Mouse (Mus musculus) liver, postnatal 0 days (tissue): ENCODE results near the gene Trim31. TPM values are rescaled to one million over a fixed set of nuclear protein-coding genes. Genes with fewer than 3 reads are reported as not detected.
A peak's percentile ranks its signal among the peaks of the same experiment; 100 is the strongest.

Source experiments
- ATAC-seq: fragments of 200-750 bp; cut with Nextera tagmentation; 2 replicates; pipeline ENCODE4 v1.8.0; 2017; ENCODE audit warnings: mild to moderate bottlenecking, moderate library complexity
- DNase-seq: peaks from one replicate; pipeline ENCODE4 v3.0.0-alpha.2; 2016
- H3K27ac ChIP-seq: fragments of 300-500 bp; sonication (generic); 2 replicates; pipeline ENCODE4 v1.5.1; 2014; ENCODE audit warnings: antibody characterized with exemption, moderate library complexity, mild to moderate bottlenecking, low read depth
- H3K27me3 ChIP-seq: fragments of 300-500 bp; sonication (generic); 2 replicates; pipeline ENCODE4 v1.6.1; 2014; ENCODE audit warnings: low read length, control low read depth, mixed read lengths; ENCODE audit not compliant: insufficient read depth
- H3K36me3 ChIP-seq: fragments of 300-500 bp; sonication (generic); replicated peaks from 2 replicates; pipeline ENCODE4 v1.6.1; 2014; ENCODE audit warnings: mild to moderate bottlenecking, control low read depth, low read length, moderate library complexity, mixed read lengths; ENCODE audit not compliant: insufficient read depth
- H3K4me1 ChIP-seq: fragments of 300-500 bp; sonication (generic); 2 replicates; pipeline ENCODE4 v1.6.1; 2014; ENCODE audit warnings: antibody characterized with exemption, mild to moderate bottlenecking, control low read depth; ENCODE audit not compliant: insufficient read depth
- H3K4me2 ChIP-seq: fragments of 300-500 bp; sonication (generic); 2 replicates; pipeline ENCODE4 v1.6.1; 2014; ENCODE audit warnings: low read depth, mild to moderate bottlenecking, low read length, moderate library complexity, mixed read lengths
- H3K4me3 ChIP-seq: fragments of 300-500 bp; sonication (generic); 2 replicates; pipeline ENCODE4 v1.5.1; 2014; ENCODE audit warnings: low read depth, low read length
- H3K9ac ChIP-seq: fragments of 300-500 bp; sonication (generic); replicated peaks from 2 replicates; pipeline ENCODE4 v1.6.1; 2014; ENCODE audit warnings: mild to moderate bottlenecking, moderate library complexity
- H3K9me3 ChIP-seq: fragments of 300-500 bp; sonication (generic); 2 replicates; pipeline ENCODE4 v1.6.1; 2016; ENCODE audit warnings: mild to moderate bottlenecking, control low read depth, low read length, mixed read lengths
- CTCF ChIP-seq: sonication (generic); IDR thresholded peaks from 2 replicates; pipeline ENCODE4 v1.5.1; 2016; ENCODE audit warnings: antibody characterized with exemption, low read depth
- EP300 ChIP-seq: IDR thresholded peaks from 2 replicates; pipeline ENCODE4 v1.6.1; 2016; ENCODE audit warnings: antibody characterized with exemption, low read depth, mild to moderate bottlenecking
- WGBS: fragments of 180-500 bp; shearing (Covaris S2); extraction: QIAGEN DNeasy Blood & Tissue Kit; methylation state at CpG from one replicate; pipeline ENCODE4 v1.1.7; 2014; ENCODE audit not compliant: insufficient replicate concordance; 5-methylcytosine and 5-hydroxymethylcytosine counted together
- polyA plus RNA-seq: library from polyadenylated mRNA; unstranded; fragments of >200 nt; fragmentation: Nextera tagmentation; extraction: Ambion mirVana; gene quantifications from 2 replicates; pipeline ENCODE4 v1.2.1, GENCODE M21; 2015

Gene Trim31
- not detected in 2 replicates for polyA plus RNA-seq

DNA sequence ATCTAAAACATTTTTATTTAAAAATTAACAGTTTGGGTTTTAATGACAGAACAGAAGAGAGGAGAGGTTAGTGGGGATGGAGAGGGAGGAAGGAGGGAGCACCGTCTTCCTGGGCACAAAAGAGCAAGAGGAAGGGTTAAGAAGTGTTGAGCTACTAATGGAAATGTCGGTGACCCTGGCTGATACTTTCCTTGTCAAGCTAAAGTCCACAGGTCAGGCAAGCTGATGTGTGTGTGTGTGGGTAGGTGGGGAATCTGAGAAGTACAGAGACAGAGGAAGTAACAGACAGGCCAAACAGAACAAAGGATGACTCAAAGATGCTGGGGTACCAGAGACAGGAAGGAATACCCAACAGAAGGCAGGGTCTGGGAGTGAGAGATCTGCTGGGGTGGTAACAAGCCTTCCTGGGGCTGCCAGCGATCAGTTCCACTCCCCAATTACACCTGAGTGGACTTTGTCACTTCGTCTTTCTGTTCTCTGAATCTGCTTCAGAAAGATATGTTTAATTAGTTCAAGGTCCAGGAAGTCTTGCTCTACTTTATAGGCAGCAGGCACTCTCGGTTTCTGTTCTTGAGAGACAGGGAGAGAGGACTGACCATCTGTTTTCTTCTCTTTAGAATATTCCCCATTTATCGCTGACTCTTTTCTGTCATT lies at the start of gene Trim31:
TSS of gene Trim31 (plus strand) at position 567 of the 654 bp plus-strand sequence.
- Histone ChIP-seq H3K4me2 (no peak within 1 kb of the TSS), H3K27ac (no peak within 1 kb of the TSS), H3K4me3 (no peak within 1 kb of the TSS), H3K4me1 (no peaks in the 10 kb centered on the region), H3K9ac (no peak within 1 kb of the TSS), H3K36me3 (no peaks in the 10 kb centered on the region), H3K27me3 (no peaks in the 10 kb centered on the region), H3K9me3 (no peaks in the 10 kb centered on the region)
- WGBS, result 57% methylated on average over 6 of the region's 6 CpGs
- no peak for DNase-seq
- no peak for ATAC-seq
- TF ChIP-seq CTCF (no peak), EP300 (no peak)

GRCm38 (mm10) chr17:36848911-36849310 lies 49.0 kb upstream of the Trim31 start:
- Histone ChIP-seq H3K4me1 (peaks cover 20% of the 10 kb centered on the region), H3K4me3 (no peak overlapping the region), H3K4me2 (no peak overlapping the region), H3K9ac (no peak overlapping the region), H3K9me3 (no peaks in the 10 kb centered on the region), H3K27me3 (no peaks in the 10 kb centered on the region), H3K27ac (no peak overlapping the region), H3K36me3 (peaks cover 17% of the 10 kb centered on the region)
- TF ChIP-seq CTCF (no peak), EP300 (no peak)
- ATAC-seq, result no peak
- DNase-seq, result no peak
- WGBS, result 71% methylated on average over 5 of the region's 5 CpGs

DNA sequence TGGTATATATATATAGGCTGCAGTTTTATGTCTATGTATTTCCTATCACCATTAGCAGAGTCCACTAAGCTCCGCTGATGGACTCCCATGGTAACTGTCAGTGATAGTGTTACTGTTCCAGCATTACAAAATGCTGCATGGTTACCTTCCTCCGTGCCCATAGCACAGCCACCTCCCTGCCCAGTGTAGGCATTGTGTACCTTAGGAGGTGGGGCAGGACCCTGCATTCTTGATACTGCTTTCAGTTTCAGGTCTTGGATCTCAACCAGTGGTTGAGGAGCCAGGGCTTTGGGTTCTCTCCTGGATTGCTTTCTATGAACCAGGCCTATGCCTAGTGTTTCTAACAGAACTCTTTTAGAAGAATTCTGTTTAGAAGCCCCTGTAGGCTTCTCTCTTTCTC lies 47.9 kb upstream of the Trim31 start:
- Histone ChIP-seq H3K4me2 (no peak overlapping the region), H3K4me1 (peaks cover 9% of the 10 kb centered on the region; the same call in 1 of the 2 replicates), H3K27me3 (no peaks in the 10 kb centered on the region), H3K9ac (no peak overlapping the region), H3K36me3 (peaks cover 17% of the 10 kb centered on the region), H3K4me3 (no peak overlapping the region), H3K9me3 (no peaks in the 10 kb centered on the region), H3K27ac (no peak overlapping the region)
- DNase-seq, result no peak
- no peak for ATAC-seq
- 70% methylated on average over 2 of the region's 2 CpGs for WGBS
- TF ChIP-seq CTCF, result no peak
- no peak for TF ChIP-seq EP300

- no peaks in the 10 kb centered on the region for H3K27me3 ChIP-seq
- H3K4me2 ChIP-seq, result no peak overlapping the region
- no peak overlapping the region for H3K4me3 ChIP-seq
- 67% methylated on average over 5 of the region's 5 CpGs for WGBS
- H3K4me1 ChIP-seq, result peaks cover 6% of the 10 kb centered on the region; the same call in 1 of the 2 replicates
- ATAC-seq (peak; percentile 38; the same call in 1 of the 2 replicates), DNase-seq (no peak)
- H3K9ac ChIP-seq, result no peak overlapping the region
- TF ChIP-seq CTCF (no peak), EP300 (no peak)
- peaks cover 22% of the 10 kb centered on the region for H3K36me3 ChIP-seq
- H3K27ac ChIP-seq, result no peak overlapping the region
- H3K9me3 ChIP-seq, result no peaks in the 10 kb centered on the region
Observed at GRCm38 (mm10) chr17:36851200-36851599, 46.7 kb upstream of the Trim31 start.

GRCm38 (mm10) chr17:36851627-36852026 lies 46.3 kb upstream of the Trim31 start:
- no peak for DNase-seq
- H3K4me2 ChIP-seq, result no peak overlapping the region
- 50% methylated on average over 5 of the region's 5 CpGs for WGBS
- peaks cover 6% of the 10 kb centered on the region; the same call in 1 of the 2 replicates for H3K4me1 ChIP-seq
- no peaks in the 10 kb centered on the region for H3K27me3 ChIP-seq
- peaks cover 25% of the 10 kb centered on the region for H3K36me3 ChIP-seq
- no peak overlapping the region for H3K9ac ChIP-seq
- no peaks in the 10 kb centered on the region for H3K9me3 ChIP-seq
- no peak overlapping the region for H3K27ac ChIP-seq
- ATAC-seq, result 0 out of 2 replicates have a peak, but pooled peaks have one; percentile 19
- TF ChIP-seq CTCF (no peak), EP300 (no peak)
- no peak overlapping the region for H3K4me3 ChIP-seq

DNA sequence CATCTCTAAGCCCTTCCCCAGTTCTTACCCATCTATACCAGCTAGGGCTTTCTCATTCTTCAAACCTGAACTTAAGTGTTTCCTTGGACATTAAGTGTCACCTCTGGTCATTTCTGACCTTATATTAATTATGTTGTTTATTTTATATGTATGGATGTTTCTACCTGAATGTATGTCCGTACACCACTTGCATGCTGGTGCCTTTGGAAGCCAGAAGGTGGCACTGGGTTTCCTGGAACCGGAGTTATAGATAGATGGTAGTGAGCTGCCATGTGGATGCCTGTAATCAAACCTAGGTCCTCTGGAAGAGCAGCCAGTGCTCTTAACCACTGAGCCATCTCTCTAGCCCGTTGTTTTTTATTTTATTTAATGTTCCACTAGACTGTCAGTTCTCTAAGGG lies 42.4 kb upstream of the Trim31 start:
- TF ChIP-seq CTCF, result peak; percentile 56
- TF ChIP-seq EP300, result no peak
- no peak overlapping the region for H3K4me3 ChIP-seq
- H3K4me2 ChIP-seq, result no peak overlapping the region
- 86% methylated on average over 3 of the region's 3 CpGs for WGBS
- H3K4me1 ChIP-seq, result peaks cover 6% of the 10 kb centered on the region; the same call in 1 of the 2 replicates
- no peak overlapping the region for H3K27ac ChIP-seq
- peaks cover 45% of the 10 kb centered on the region for H3K36me3 ChIP-seq
- no peak overlapping the region for H3K9ac ChIP-seq
- DNase-seq (no peak), ATAC-seq (no peak)
- no peaks in the 10 kb centered on the region for H3K9me3 ChIP-seq
- H3K27me3 ChIP-seq, result no peaks in the 10 kb centered on the region
